Mouse (Mus musculus): ENCODE data around the gene Cbfa2t2. TPM values are rescaled to one million over a fixed set of nuclear protein-coding genes. Genes with fewer than 3 reads are reported as not detected.

The Cbfa2t2 gene
- total and polyA plus RNA-seq, 2 experiments from 2014 or later: 31.3 to 57.8 TPM

DNA sequence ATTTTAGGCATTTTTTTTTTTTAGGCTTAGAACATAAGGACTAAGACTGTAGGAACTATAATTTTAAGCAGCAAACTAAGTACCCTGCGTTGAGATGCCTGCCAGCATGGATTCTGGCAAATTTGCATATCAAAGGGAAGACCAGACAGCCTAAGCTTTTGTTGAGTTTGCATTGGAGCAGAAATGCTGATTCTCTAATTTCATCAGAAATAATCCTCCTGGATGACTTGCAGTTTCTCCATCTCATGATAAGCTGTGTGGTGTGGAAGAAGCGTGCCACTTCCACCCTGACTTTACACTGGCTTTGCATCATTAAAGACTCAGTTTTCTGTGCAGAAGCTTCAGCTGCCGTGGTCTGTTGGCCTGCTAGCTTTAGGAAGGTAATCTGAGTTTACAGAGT, 96.6 kb downstream of the Cbfa2t2 start:
- ATAC-seq (ENCODE audit: low FRiP score): no peak
- Histone ChIP-seq H3K4me1 (ENCODE audit: insufficient read depth, low read length) (no peaks in the 10 kb centered on the region), H3K9ac (replicated peaks; ENCODE audit: low read length, poor library complexity, severe bottlenecking) (no peak overlapping the region), H3K4me3 (ENCODE audit: low read depth, low read length) (no peak overlapping the region), H3K4me2 (ENCODE audit: low read depth, low read length, poor library complexity, severe bottlenecking) (no peak overlapping the region), H3K36me3 (ENCODE audit: insufficient read depth, low read length) (peaks cover 25% of the 10 kb centered on the region), H3K9me3 (ENCODE audit: low read length) (no peaks in the 10 kb centered on the region), H3K27me3 (ENCODE audit: insufficient read depth, low read length) (no peaks in the 10 kb centered on the region), H3K27ac (ENCODE audit: low read depth, low read length) (no peak overlapping the region)
- 22% methylated on average over 3 of the region's 3 CpGs for WGBS
- no peak for TF ChIP-seq CTCF (IDR thresholded peaks at IDR 0.05)
- DNase-seq (ENCODE audit: low spot score): no peak

DNA sequence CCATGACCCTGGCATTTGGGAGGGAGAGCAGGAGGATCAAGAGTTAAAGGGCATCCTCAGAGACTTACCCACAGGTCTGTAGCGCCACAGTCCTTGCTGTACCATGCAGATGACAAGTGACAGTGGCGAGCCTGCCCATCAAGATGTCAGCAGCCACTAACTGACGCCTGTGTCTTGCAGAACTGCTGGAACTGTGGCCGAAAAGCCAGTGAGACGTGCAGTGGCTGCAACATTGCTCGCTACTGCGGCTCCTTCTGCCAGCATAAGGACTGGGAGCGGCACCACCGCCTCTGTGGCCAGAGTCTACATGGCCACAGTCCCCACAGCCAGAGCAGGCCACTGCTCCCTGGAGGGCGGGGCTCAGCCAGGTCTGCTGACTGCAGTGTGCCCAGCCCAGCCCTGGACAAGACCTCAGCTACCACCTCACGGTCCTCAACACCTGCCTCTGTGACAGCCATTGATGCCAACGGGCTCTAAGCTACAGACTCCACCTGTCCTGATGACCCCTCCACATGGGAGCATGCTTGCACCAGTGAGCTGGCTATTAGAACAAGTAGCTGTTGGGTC, 98.5 kb downstream of the Cbfa2t2 start:
- WGBS: 93% methylated on average over 12 of the region's 12 CpGs

DNA sequence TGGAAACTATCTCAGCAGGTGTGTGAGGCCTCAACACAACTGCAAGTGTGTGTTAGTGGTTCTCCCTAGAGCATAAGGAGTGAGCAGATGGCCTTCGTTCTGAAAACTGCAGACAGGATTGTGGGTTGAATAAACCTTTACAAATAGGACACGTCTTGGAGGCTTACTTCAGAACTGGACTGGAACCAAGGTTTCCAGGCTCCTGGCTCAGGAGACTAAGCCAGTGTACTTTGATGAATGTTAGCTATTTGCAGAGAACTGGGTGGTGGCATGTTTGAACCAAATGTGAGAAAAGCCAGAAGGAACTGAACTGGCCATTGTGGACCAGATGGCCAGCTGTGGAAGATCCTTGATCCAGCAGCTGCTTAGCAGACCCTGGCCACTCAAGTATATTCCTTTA, 102.0 kb downstream of the Cbfa2t2 start:
- Histone ChIP-seq H3K27me3 (ENCODE audit: insufficient read depth, low read length) (no peaks in the 10 kb centered on the region), H3K27ac (ENCODE audit: low read depth, low read length) (no peak overlapping the region), H3K9ac (replicated peaks; ENCODE audit: low read length, poor library complexity, severe bottlenecking) (peak overlapping the region; percentile 24; the same call in 1 of the 2 replicates), H3K4me3 (ENCODE audit: low read depth, low read length) (no peak overlapping the region), H3K9me3 (ENCODE audit: low read length) (no peaks in the 10 kb centered on the region), H3K4me1 (ENCODE audit: insufficient read depth, low read length) (no peaks in the 10 kb centered on the region), H3K36me3 (ENCODE audit: insufficient read depth, low read length) (peaks cover 18% of the 10 kb centered on the region), H3K4me2 (ENCODE audit: low read depth, low read length, poor library complexity, severe bottlenecking) (no peak overlapping the region)
- TF ChIP-seq CTCF (IDR thresholded peaks at IDR 0.05): no peak
- WGBS: 35% methylated on average over 2 of the region's 2 CpGs
- DNase-seq (ENCODE audit: low spot score) (no peak), ATAC-seq (ENCODE audit: low FRiP score) (no peak)

More for the DNA sequence above, 98.5 kb downstream of the Cbfa2t2 start:
- Histone ChIP-seq H3K9me3 (ENCODE audit: low read length) (no peaks in the 10 kb centered on the region), H3K4me2 (ENCODE audit: low read depth, low read length, poor library complexity, severe bottlenecking) (no peak overlapping the region), H3K4me1 (ENCODE audit: insufficient read depth, low read length) (no peaks in the 10 kb centered on the region), H3K27me3 (ENCODE audit: insufficient read depth, low read length) (no peaks in the 10 kb centered on the region), H3K4me3 (ENCODE audit: low read depth, low read length) (no peak overlapping the region), H3K27ac (ENCODE audit: low read depth, low read length) (no peak overlapping the region), H3K36me3 (ENCODE audit: insufficient read depth, low read length) (peaks cover 25% of the 10 kb centered on the region), H3K9ac (replicated peaks; ENCODE audit: low read length, poor library complexity, severe bottlenecking) (no peak overlapping the region)
- DNase-seq (ENCODE audit: low spot score): no peak
- TF ChIP-seq CTCF (IDR thresholded peaks at IDR 0.05): no peak
- no peak for ATAC-seq (ENCODE audit: low FRiP score)

DNA sequence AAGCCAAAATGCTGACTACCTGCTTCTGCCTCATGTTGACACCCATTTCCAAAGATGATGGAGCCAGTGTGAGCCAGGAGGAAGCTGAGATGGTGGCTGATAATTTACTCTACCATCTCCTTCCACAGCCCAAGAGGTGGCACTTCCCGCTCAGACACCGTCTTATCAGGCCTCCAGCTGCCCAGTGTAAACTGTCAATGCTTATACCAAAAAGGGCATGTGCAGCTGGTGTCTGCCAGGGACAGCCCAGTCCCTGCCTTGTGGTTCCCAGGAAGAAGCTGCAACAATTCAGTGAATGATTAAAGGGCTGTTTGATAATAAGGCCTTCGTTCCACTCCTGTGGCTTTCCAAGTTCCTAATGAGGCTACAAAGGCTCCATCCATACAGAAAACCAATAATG, 102.4 kb downstream of the Cbfa2t2 start:
- peak overlapping the region; percentile 24; the same call in 1 of the 2 replicates for H3K9ac ChIP-seq (replicated peaks; ENCODE audit: low read length, poor library complexity, severe bottlenecking)
- peaks cover 18% of the 10 kb centered on the region for H3K36me3 ChIP-seq (ENCODE audit: insufficient read depth, low read length)
- no peaks in the 10 kb centered on the region for H3K27me3 ChIP-seq (ENCODE audit: insufficient read depth, low read length)
- no peaks in the 10 kb centered on the region for H3K4me1 ChIP-seq (ENCODE audit: insufficient read depth, low read length)
- H3K27ac ChIP-seq (ENCODE audit: low read depth, low read length): no peak overlapping the region
- WGBS: 52% methylated on average over 3 of the region's 3 CpGs
- DNase-seq (ENCODE audit: low spot score): no peak
- no peaks in the 10 kb centered on the region for H3K9me3 ChIP-seq (ENCODE audit: low read length)
- no peak overlapping the region for H3K4me3 ChIP-seq (ENCODE audit: low read depth, low read length)
- no peak for TF ChIP-seq CTCF (IDR thresholded peaks at IDR 0.05)
- no peak for ATAC-seq (ENCODE audit: low FRiP score)
- H3K4me2 ChIP-seq (ENCODE audit: low read depth, low read length, poor library complexity, severe bottlenecking): no peak overlapping the region

DNA sequence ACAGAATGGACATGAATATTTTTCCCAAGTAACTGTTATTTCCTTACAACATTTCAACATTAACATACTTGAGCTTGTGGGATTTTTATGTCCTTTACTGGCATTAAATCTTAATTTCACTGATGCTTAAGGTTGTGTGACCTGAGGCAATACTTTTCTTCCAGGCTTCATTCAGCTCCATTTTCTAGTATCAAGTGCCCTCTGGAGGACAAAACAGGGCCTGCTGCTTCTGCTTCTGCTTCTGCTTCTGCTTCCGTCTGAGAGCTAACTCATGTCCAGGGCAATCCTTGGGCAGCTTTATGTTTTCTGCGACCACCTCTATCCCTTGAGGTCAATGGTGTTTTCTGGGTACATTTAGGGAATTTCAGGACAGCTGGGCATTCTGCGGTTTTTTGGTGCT, 103.4 kb downstream of the Cbfa2t2 start:
- H3K9me3 ChIP-seq (ENCODE audit: low read length): no peaks in the 10 kb centered on the region
- no peaks in the 10 kb centered on the region for H3K4me1 ChIP-seq (ENCODE audit: insufficient read depth, low read length)
- H3K27me3 ChIP-seq (ENCODE audit: insufficient read depth, low read length): no peaks in the 10 kb centered on the region
- no peak overlapping the region for H3K9ac ChIP-seq (replicated peaks; ENCODE audit: low read length, poor library complexity, severe bottlenecking)
- ATAC-seq (ENCODE audit: low FRiP score): no peak
- WGBS: 61% methylated on average over 3 of the region's 3 CpGs
- H3K36me3 ChIP-seq (ENCODE audit: insufficient read depth, low read length): peaks cover 16% of the 10 kb centered on the region
- TF ChIP-seq CTCF (IDR thresholded peaks at IDR 0.05): peak; percentile 85
- peak; percentile 77 for DNase-seq (ENCODE audit: low spot score)
- H3K4me3 ChIP-seq (ENCODE audit: low read depth, low read length): no peak overlapping the region
- no peak overlapping the region for H3K27ac ChIP-seq (ENCODE audit: low read depth, low read length)
- no peak overlapping the region for H3K4me2 ChIP-seq (ENCODE audit: low read depth, low read length, poor library complexity, severe bottlenecking)

DNA sequence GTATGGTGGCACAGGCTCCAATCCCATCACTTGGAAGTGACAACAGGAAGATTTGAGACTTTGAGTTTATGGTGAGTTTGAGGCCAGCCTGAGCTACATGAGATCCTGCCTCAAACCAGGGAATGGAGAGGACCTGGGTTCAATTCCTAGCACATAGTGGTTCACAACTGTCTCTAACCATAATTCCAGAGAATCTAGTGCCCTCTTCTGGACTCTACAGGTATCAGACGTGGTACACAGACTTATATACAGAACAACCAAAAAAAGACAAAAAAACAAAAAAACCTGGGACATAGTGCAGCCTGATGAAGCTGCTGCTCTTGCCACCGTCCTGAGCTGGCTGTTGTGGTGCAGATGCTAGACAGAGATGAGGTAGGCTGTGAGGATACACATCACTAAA, 105.3 kb downstream of the Cbfa2t2 start:
- 90% methylated on average over 2 of the region's 2 CpGs for WGBS
- TF ChIP-seq CTCF (IDR thresholded peaks at IDR 0.05): peak; percentile 33; the same call in 1 of the 2 replicates
- Histone ChIP-seq H3K9me3 (ENCODE audit: low read length) (no peaks in the 10 kb centered on the region), H3K9ac (replicated peaks; ENCODE audit: low read length, poor library complexity, severe bottlenecking) (no peak overlapping the region), H3K4me2 (ENCODE audit: low read depth, low read length, poor library complexity, severe bottlenecking) (no peak overlapping the region), H3K27ac (ENCODE audit: low read depth, low read length) (no peak overlapping the region), H3K4me3 (ENCODE audit: low read depth, low read length) (no peak overlapping the region), H3K36me3 (ENCODE audit: insufficient read depth, low read length) (peaks cover under 1% of the 10 kb centered on the region; the same call in 1 of the 2 replicates), H3K27me3 (ENCODE audit: insufficient read depth, low read length) (no peaks in the 10 kb centered on the region), H3K4me1 (ENCODE audit: insufficient read depth, low read length) (no peaks in the 10 kb centered on the region)
- DNase-seq (ENCODE audit: low spot score) (no peak), ATAC-seq (ENCODE audit: low FRiP score) (no peak)

Measured in midbrain, postnatal 0 days (tissue).